10 mouse cellular contexts compared by ENCODE assay signal in the genomic region with DNA sequence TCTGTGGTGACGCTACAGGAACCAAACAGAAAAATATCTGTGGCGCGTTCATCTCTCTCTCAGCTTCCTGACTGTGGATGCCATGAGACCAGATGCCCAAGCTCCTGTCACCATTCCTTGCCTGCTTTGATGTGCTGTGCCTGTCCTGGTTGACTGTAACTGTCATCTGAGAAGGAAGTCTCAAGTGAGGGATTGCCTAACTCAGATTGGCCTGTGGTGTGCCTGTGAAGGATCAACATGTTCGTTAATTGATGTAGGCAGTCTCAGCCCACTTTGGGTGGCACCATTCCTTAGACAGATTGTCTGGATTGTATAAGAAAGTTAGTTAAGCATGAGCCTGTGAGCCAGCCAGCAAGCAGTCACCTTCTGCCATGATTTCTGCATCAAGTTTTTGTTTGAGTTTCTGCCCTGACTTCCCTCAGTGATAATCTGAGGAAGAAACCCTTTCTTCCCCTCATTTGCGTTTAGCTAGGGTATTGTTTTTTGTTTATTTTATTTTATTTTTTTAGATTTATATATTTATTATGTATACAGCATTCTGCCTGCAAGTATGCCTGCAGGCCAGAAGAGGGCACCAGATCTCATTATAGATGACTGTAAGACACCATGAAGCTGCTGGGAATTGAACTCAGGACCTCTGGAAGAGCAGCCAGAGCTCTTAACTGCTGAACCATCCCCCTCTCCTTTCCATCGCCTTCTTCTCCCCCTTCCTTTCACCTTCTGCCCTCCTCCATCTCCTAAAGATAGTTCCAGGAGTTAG. TPM values are rescaled to one million over a fixed set of nuclear protein-coding genes. Genes with fewer than 3 reads are reported as not detected.
DNase-seq lines count a peak whose midpoint lies in the region; ATAC-seq and TF ChIP-seq lines count a peak whose summit lies in the region.
"Had no signal": no experiment of that assay in that cellular context is flagged by ENCODE, and none has a peak within 500 bp of the region (broad histone marks: within the 10 kb centered on the region; RNA-seq: fewer than 3 reads in every experiment).

No protein-coding gene starts in this region.

- 0 out of 2 replicates have a peak overlapping the region, but pooled peaks have one; percentile 63 for H3K27ac ChIP-seq in forebrain, embryonic 10.5 days
- no peak overlapping the region for H3K27ac ChIP-seq in forebrain, embryonic 13.5 days
- H3K27ac ChIP-seq in lung, embryonic 14.5 days (ENCODE audit: low read depth): peak overlapping the region; percentile 86
- H3K27ac ChIP-seq in hindbrain, embryonic 15.5 days (replicated peaks): peak overlapping the region; percentile 81
- peak overlapping the region; percentile 67 for H3K27ac ChIP-seq in neural tube, embryonic 13.5 days (replicated peaks)

- peak; percentile 39 for TF ChIP-seq CTCF in lung, embryonic 14.5 days (IDR thresholded peaks at IDR 0.05; ENCODE audit: low read depth)

- H3K36me3 ChIP-seq in forebrain, embryonic 10.5 days (replicated peaks): no peaks in the 10 kb centered on the region
- no peaks in the 10 kb centered on the region for H3K36me3 ChIP-seq in forebrain, embryonic 13.5 days (ENCODE audit: poor library complexity, severe bottlenecking)
- no peaks in the 10 kb centered on the region for H3K36me3 ChIP-seq in lung, embryonic 14.5 days (ENCODE audit: insufficient read depth)
- H3K36me3 ChIP-seq in hindbrain, embryonic 15.5 days: no peaks in the 10 kb centered on the region
- no peaks in the 10 kb centered on the region for H3K36me3 ChIP-seq in neural tube, embryonic 13.5 days
- H3K36me3 ChIP-seq: liver, embryonic 13.5 days had no signal

- ATAC-seq in forebrain, embryonic 13.5 days: no peak
- ATAC-seq in lung, embryonic 14.5 days (ENCODE audit: insufficient read depth): no peak
- ATAC-seq in hindbrain, embryonic 15.5 days (ENCODE audit: low FRiP score, low read depth): no peak
- no peak for ATAC-seq in neural tube, embryonic 13.5 days (ENCODE audit: low read depth)

- no peak overlapping the region for H3K4me2 ChIP-seq in forebrain, embryonic 13.5 days
- no peak overlapping the region for H3K4me2 ChIP-seq in lung, embryonic 14.5 days
- no peak overlapping the region for H3K4me2 ChIP-seq in hindbrain, embryonic 15.5 days
- no peak overlapping the region for H3K4me2 ChIP-seq in neural tube, embryonic 13.5 days

- peaks cover 15% of the 10 kb centered on the region for H3K4me1 ChIP-seq in forebrain, embryonic 10.5 days
- H3K4me1 ChIP-seq in forebrain, embryonic 13.5 days: peaks cover 3% of the 10 kb centered on the region; the same call in 1 of the 2 replicates
- H3K4me1 ChIP-seq in lung, embryonic 14.5 days (ENCODE audit: insufficient read depth): no peaks in the 10 kb centered on the region
- H3K4me1 ChIP-seq in hindbrain, embryonic 15.5 days (replicated peaks): peaks cover 16% of the 10 kb centered on the region
- peaks cover 21% of the 10 kb centered on the region; the same call in 1 of the 2 replicates for H3K4me1 ChIP-seq in neural tube, embryonic 13.5 days (replicated peaks)

- no peak overlapping the region for H3K9ac ChIP-seq in forebrain, embryonic 13.5 days
- H3K9ac ChIP-seq in lung, embryonic 14.5 days: no peak overlapping the region
- no peak overlapping the region for H3K9ac ChIP-seq in hindbrain, embryonic 15.5 days
- H3K9ac ChIP-seq in neural tube, embryonic 13.5 days: no peak overlapping the region
- H3K9ac ChIP-seq: liver, embryonic 13.5 days had no signal

- H3K27me3 ChIP-seq in forebrain, embryonic 10.5 days (ENCODE audit: poor library complexity, severe bottlenecking): no peaks in the 10 kb centered on the region
- no peaks in the 10 kb centered on the region for H3K27me3 ChIP-seq in forebrain, embryonic 13.5 days
- H3K27me3 ChIP-seq in lung, embryonic 14.5 days (ENCODE audit: insufficient read depth, low read length): no peaks in the 10 kb centered on the region
- H3K27me3 ChIP-seq in hindbrain, embryonic 15.5 days: no peaks in the 10 kb centered on the region
- H3K27me3 ChIP-seq in neural tube, embryonic 13.5 days: no peaks in the 10 kb centered on the region
- H3K27me3 ChIP-seq: liver, embryonic 13.5 days had no signal

- 84% methylated on average over 6 of the region's 6 CpGs for WGBS in forebrain, embryonic 10.5 days
- 83% methylated on average over 6 of the region's 6 CpGs for WGBS in forebrain, embryonic 13.5 days
- WGBS in lung, embryonic 14.5 days: 80% methylated on average over 6 of the region's 6 CpGs
- 82% methylated on average over 6 of the region's 6 CpGs for whole genome bisulfite sequencing in hindbrain, embryonic 15.5 days
- WGBS in neural tube, embryonic 13.5 days: 85% methylated on average over 6 of the region's 6 CpGs

- H3K9me3 ChIP-seq in forebrain, embryonic 10.5 days: no peaks in the 10 kb centered on the region
- H3K9me3 ChIP-seq in forebrain, embryonic 13.5 days (replicated peaks): no peaks in the 10 kb centered on the region
- H3K9me3 ChIP-seq in lung, embryonic 14.5 days (ENCODE audit: low read depth, low read length): no peaks in the 10 kb centered on the region
- no peaks in the 10 kb centered on the region for H3K9me3 ChIP-seq in hindbrain, embryonic 15.5 days
- no peaks in the 10 kb centered on the region for H3K9me3 ChIP-seq in neural tube, embryonic 13.5 days
- H3K9me3 ChIP-seq: liver, embryonic 13.5 days had no signal

- no peak for DNase-seq in forebrain, embryonic 10.5 days (ENCODE audit: extremely low spot score, low spot score)
- no peak for DNase-seq in lung, embryonic 14.5 days
- no peak for DNase-seq in lung, postnatal 36 days
- DNase-seq in testis, postnatal 14 days (ENCODE audit: low spot score): no peak
- DNase-seq in ovary, postnatal 14 days (ENCODE audit: low spot score): no peak
- DNase-seq: gastrocnemius, postnatal 14 days; liver, embryonic 13.5 days had no signal

- no peak overlapping the region for H3K4me3 ChIP-seq in forebrain, embryonic 10.5 days
- H3K4me3 ChIP-seq in forebrain, embryonic 13.5 days: no peak overlapping the region
- H3K4me3 ChIP-seq in lung, embryonic 14.5 days (ENCODE audit: low read depth, low read length): no peak overlapping the region
- H3K4me3 ChIP-seq in hindbrain, embryonic 15.5 days: no peak overlapping the region
- H3K4me3 ChIP-seq in neural tube, embryonic 13.5 days: no peak overlapping the region
- H3K4me3 ChIP-seq: liver, embryonic 13.5 days had no signal

RNA-seq across cellular contexts. Expression of a gene that starts 14.3 kb away (rescaled TPM):
- 1.3 and 1.4 TPM in 2 replicates for polyA plus RNA-seq in forebrain, embryonic 10.5 days (2016; fragmentation: Nextera tagmentation; extraction: Ambion mirVana)
- 0.78 and 0.80 TPM in 2 replicates for polyA plus RNA-seq in forebrain, embryonic 13.5 days (2015; fragmentation: Nextera tagmentation; extraction: Ambion mirVana)
- 2.4 and 3.8 TPM in 2 replicates for polyA plus RNA-seq in lung, embryonic 14.5 days (2014; fragmentation: Nextera tagmentation; extraction: Ambion mirVana)
- polyA plus RNA-seq in hindbrain, embryonic 15.5 days (2015; fragmentation: Nextera tagmentation; extraction: Ambion mirVana): 1.8 and 2.6 TPM in 2 replicates
- polyA plus RNA-seq in neural tube, embryonic 13.5 days (2015; fragmentation: Nextera tagmentation; extraction: Ambion mirVana): 1.6 and 2.1 TPM in 2 replicates

RNA-seq across cellular contexts. Expression of a gene that starts 55.5 kb away (rescaled TPM):
- 125 and 133 TPM in 2 replicates for polyA plus RNA-seq in forebrain, embryonic 10.5 days (2016; fragmentation: Nextera tagmentation; extraction: Ambion mirVana)
- polyA plus RNA-seq in forebrain, embryonic 13.5 days (2015; fragmentation: Nextera tagmentation; extraction: Ambion mirVana): 128 and 133 TPM in 2 replicates
- 131 and 133 TPM in 2 replicates for polyA plus RNA-seq in lung, embryonic 14.5 days (2014; fragmentation: Nextera tagmentation; extraction: Ambion mirVana)
- 199 and 201 TPM in 2 replicates for polyA plus RNA-seq in hindbrain, embryonic 15.5 days (2015; fragmentation: Nextera tagmentation; extraction: Ambion mirVana)
- polyA plus RNA-seq in neural tube, embryonic 13.5 days (2015; fragmentation: Nextera tagmentation; extraction: Ambion mirVana): 159 and 168 TPM in 2 replicates
